Mouse (Mus musculus): ENCODE data around the gene 9030612E09Rik. TPM values are rescaled to one million over a fixed set of nuclear protein-coding genes. Genes with fewer than 3 reads are reported as not detected.

Gene 9030612E09Rik
- polyA plus RNA-seq, 1 experiment from 2014 or later = not detected

DNA sequence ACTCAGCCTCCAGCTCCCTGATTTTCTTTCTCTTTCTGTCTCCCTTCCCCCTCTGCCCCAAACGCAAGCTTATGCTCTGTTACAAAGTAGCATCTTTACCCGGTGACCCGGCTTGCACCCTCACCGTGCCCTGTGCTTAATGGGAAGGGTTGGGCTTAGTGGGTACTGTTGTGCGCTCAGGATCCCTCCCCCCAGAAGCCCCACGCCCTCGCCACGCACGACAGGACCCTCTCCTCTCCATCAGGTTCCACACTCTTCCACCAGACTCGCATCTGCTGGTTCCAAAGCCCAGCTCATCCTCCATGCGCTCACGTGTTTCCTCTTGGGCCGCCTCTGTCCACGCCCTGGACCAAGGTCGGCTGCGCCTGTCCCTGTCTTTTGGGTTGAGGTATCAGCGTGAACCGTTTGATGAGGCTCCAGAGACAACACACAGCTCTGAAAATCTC lies 675 bp downstream of the 9030612E09Rik start:
- Histone ChIP-seq H3K4me3 (ENCODE audit: low read depth, low read length) (peak overlapping the region; percentile 56), H3K4me2 (ENCODE audit: low read depth, low read length) (peak overlapping the region; percentile 86), H3K9ac (replicated peaks) (no peak overlapping the region), H3K36me3 (replicated peaks; ENCODE audit: insufficient read depth, low read length) (no peaks in the 10 kb centered on the region), H3K4me1 (ENCODE audit: insufficient read depth) (peaks cover 12% of the 10 kb centered on the region), H3K27me3 (ENCODE audit: insufficient read depth, low read length) (peaks cover 81% of the 10 kb centered on the region), H3K9me3 (ENCODE audit: low read length) (no peaks in the 10 kb centered on the region), H3K27ac (ENCODE audit: low read depth) (no peak overlapping the region)
- DNase-seq (no peak), ATAC-seq (no peak)
- WGBS (ENCODE audit: insufficient replicate concordance) = 1% methylated on average over 18 of the region's 18 CpGs
- TF ChIP-seq EP300 (IDR thresholded peaks at IDR 0.05; ENCODE audit: low read depth) (no peak), CTCF (IDR thresholded peaks at IDR 0.05; ENCODE audit: low read depth) (no peak)

DNA sequence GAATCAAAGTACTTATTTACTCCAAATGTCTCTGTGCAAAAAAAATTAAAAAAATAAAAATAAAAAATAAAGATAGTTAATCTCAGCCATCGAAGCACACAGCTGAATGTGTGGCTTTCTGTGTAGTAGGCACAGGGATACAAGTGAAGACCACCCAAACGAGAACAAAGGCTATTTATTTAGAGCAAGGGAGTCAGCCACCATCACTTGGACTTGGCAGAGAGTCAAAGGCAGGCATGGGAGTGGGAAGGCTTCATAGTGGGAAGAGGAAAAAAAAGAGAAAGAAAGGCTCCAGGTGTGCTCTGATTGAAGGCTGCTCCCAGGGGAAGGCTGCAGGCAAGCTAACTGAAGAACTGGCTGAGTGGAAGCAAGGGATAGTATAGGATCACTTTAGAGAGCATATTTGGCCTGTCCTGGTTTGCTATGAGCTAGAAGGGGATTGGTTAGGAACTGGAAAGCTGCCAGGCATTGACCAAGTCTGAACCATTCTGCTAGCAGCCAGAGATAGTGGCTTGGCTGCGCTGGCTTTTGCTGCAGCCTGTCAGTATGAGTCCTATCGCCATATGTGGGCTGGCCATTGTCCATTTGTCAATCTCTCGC lies 5.9 kb downstream of the 9030612E09Rik start:
- no peaks in the 10 kb centered on the region for H3K4me1 ChIP-seq (ENCODE audit: insufficient read depth)
- no peaks in the 10 kb centered on the region for H3K9me3 ChIP-seq (ENCODE audit: low read length)
- ATAC-seq (no peak), DNase-seq (no peak)
- WGBS (ENCODE audit: insufficient replicate concordance) = 62% methylated on average over 5 of the region's 5 CpGs
- H3K9ac ChIP-seq (replicated peaks) = no peak overlapping the region
- TF ChIP-seq EP300 (IDR thresholded peaks at IDR 0.05; ENCODE audit: low read depth) (no peak), CTCF (IDR thresholded peaks at IDR 0.05; ENCODE audit: low read depth) (no peak)
- H3K4me3 ChIP-seq (ENCODE audit: low read depth, low read length) = no peak overlapping the region
- H3K27me3 ChIP-seq (ENCODE audit: insufficient read depth, low read length) = peaks cover 33% of the 10 kb centered on the region
- H3K27ac ChIP-seq (ENCODE audit: low read depth) = no peak overlapping the region
- no peak overlapping the region for H3K4me2 ChIP-seq (ENCODE audit: low read depth, low read length)
- no peaks in the 10 kb centered on the region for H3K36me3 ChIP-seq (replicated peaks; ENCODE audit: insufficient read depth, low read length)

DNA sequence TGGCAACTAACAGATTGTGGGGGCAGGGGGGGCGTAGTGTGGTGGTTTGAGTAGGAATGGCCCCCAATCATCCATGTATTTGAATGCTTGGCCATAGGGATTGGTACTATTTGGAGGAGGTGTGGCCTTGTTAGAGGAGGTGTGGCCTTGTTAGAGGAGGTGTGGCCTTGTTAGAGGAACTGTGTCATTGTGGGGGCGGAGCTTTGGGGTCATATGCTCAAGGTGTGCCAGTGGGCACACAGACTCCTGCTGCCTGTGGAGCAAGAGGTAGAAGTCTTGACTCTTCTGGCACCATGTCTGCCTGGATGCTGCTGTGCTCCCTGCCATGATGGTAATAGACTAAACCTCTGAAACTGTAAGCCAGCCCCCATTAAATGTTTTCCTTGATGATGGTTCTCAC lies 25.7 kb downstream of the 9030612E09Rik start:
- DNase-seq (no peak), ATAC-seq (no peak)
- Histone ChIP-seq H3K36me3 (replicated peaks; ENCODE audit: insufficient read depth, low read length) (no peaks in the 10 kb centered on the region), H3K27me3 (ENCODE audit: insufficient read depth, low read length) (no peaks in the 10 kb centered on the region), H3K4me3 (ENCODE audit: low read depth, low read length) (no peak overlapping the region), H3K27ac (ENCODE audit: low read depth) (no peak overlapping the region), H3K4me2 (ENCODE audit: low read depth, low read length) (no peak overlapping the region), H3K9me3 (ENCODE audit: low read length) (no peaks in the 10 kb centered on the region), H3K9ac (replicated peaks) (no peak overlapping the region), H3K4me1 (ENCODE audit: insufficient read depth) (no peaks in the 10 kb centered on the region)
- TF ChIP-seq CTCF (IDR thresholded peaks at IDR 0.05; ENCODE audit: low read depth) = no peak
- TF ChIP-seq EP300 (IDR thresholded peaks at IDR 0.05; ENCODE audit: low read depth) = no peak
- WGBS (ENCODE audit: insufficient replicate concordance) = 76% methylated on average over 2 of the region's 2 CpGs

DNA sequence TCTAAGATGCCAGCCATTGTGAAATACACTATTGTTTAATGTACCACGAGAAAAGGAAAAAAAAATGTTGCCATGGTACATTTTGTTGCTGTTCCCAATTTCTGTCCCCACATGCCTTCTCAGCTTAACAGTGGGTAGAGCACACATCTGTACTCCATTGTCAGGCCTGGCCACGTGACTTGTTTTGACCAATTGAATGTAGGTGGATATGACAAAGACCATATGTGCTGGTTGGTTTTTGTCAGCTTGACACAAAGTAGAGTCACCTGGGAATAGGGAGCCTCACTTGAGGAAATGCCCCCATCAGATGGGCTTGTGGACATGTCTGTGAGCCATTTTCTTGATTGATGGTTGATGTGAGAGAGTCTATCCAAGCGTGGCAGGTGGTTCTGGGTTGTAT lies 29.4 kb downstream of the 9030612E09Rik start:
- DNase-seq (no peak), ATAC-seq (no peak)
- H3K9ac ChIP-seq (replicated peaks) = no peak overlapping the region
- TF ChIP-seq CTCF (IDR thresholded peaks at IDR 0.05; ENCODE audit: low read depth) (no peak), EP300 (IDR thresholded peaks at IDR 0.05; ENCODE audit: low read depth) (no peak)
- no peak overlapping the region for H3K27ac ChIP-seq (ENCODE audit: low read depth)
- H3K4me3 ChIP-seq (ENCODE audit: low read depth, low read length) = no peak overlapping the region
- no peaks in the 10 kb centered on the region for H3K36me3 ChIP-seq (replicated peaks; ENCODE audit: insufficient read depth, low read length)
- H3K27me3 ChIP-seq (ENCODE audit: insufficient read depth, low read length) = no peaks in the 10 kb centered on the region
- no peaks in the 10 kb centered on the region for H3K4me1 ChIP-seq (ENCODE audit: insufficient read depth)
- H3K9me3 ChIP-seq (ENCODE audit: low read length) = no peaks in the 10 kb centered on the region
- H3K4me2 ChIP-seq (ENCODE audit: low read depth, low read length) = no peak overlapping the region
- WGBS (ENCODE audit: insufficient replicate concordance) = 67% methylated on average over 3 of the region's 3 CpGs

DNA sequence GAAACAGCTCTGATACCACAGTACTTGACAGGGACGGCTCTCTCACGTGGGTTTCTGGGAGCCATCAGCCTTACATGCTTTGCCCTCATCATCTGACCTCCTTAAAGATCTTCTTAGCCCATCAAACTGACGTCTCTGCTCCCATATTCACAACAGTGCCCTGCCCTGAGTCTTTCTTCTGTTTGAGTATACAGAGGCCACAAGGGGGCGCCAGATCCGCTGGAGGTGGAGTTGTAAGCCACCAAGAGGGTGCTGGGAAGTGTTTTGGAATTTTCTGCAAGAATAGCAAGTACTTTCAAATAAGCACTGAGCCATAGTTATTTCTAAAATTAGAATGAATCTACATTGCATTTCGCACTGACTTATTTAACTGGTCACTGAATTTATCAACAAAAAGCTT lies 37.4 kb downstream of the 9030612E09Rik start:
- H3K9ac ChIP-seq (replicated peaks) = no peak overlapping the region
- 45% methylated on average over 6 of the region's 6 CpGs for WGBS (ENCODE audit: insufficient replicate concordance)
- peak; percentile 63 for DNase-seq

DNA sequence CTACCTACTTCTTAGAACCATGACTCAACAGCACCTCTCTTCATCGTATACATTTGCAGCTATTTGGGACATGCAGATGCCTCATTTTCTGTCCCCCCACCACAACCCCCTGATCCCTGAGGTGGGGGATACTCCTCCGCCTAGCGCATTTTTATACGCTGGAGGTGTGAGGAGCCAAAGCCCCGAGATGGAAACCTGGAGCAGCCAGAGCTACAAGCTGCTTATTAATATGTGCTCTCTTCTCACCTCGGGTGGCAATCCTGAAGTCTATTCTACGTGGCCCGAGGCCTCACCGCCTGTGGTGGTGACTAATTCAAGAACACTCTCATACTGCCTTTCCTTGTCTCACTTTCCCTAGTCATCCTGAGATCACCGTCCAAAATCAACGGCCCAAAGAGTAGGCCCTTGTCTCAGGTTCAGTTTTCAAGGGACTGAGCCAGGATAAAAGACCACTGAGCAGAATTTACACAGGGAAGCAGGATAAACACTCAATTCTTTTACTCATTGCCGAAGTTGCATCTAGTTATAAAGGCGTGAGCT lies 42.9 kb downstream of the 9030612E09Rik start:
- no peak overlapping the region for H3K9ac ChIP-seq (replicated peaks)

More for the DNA sequence above, 37.4 kb downstream of the 9030612E09Rik start:
- peak; percentile 74 for TF ChIP-seq CTCF (IDR thresholded peaks at IDR 0.05; ENCODE audit: low read depth)
- TF ChIP-seq EP300 (IDR thresholded peaks at IDR 0.05; ENCODE audit: low read depth) = no peak
- Histone ChIP-seq H3K4me1 (ENCODE audit: insufficient read depth) (no peaks in the 10 kb centered on the region), H3K4me2 (ENCODE audit: low read depth, low read length) (no peak overlapping the region), H3K9me3 (ENCODE audit: low read length) (peaks cover 2% of the 10 kb centered on the region; the same call in 1 of the 2 replicates), H3K4me3 (ENCODE audit: low read depth, low read length) (no peak overlapping the region), H3K36me3 (replicated peaks; ENCODE audit: insufficient read depth, low read length) (no peaks in the 10 kb centered on the region), H3K27me3 (ENCODE audit: insufficient read depth, low read length) (no peaks in the 10 kb centered on the region), H3K27ac (ENCODE audit: low read depth) (no peak overlapping the region)
- ATAC-seq = no peak

More for the DNA sequence above, 42.9 kb downstream of the 9030612E09Rik start:
- Histone ChIP-seq H3K4me3 (ENCODE audit: low read depth, low read length) (no peak overlapping the region), H3K4me2 (ENCODE audit: low read depth, low read length) (no peak overlapping the region), H3K9me3 (ENCODE audit: low read length) (no peaks in the 10 kb centered on the region), H3K36me3 (replicated peaks; ENCODE audit: insufficient read depth, low read length) (no peaks in the 10 kb centered on the region), H3K27ac (ENCODE audit: low read depth) (no peak overlapping the region), H3K27me3 (ENCODE audit: insufficient read depth, low read length) (no peaks in the 10 kb centered on the region), H3K4me1 (ENCODE audit: insufficient read depth) (peaks cover 14% of the 10 kb centered on the region)
- DNase-seq (no peak), ATAC-seq (no peak)
- no peak for TF ChIP-seq CTCF (IDR thresholded peaks at IDR 0.05; ENCODE audit: low read depth)
- no peak for TF ChIP-seq EP300 (IDR thresholded peaks at IDR 0.05; ENCODE audit: low read depth)
- WGBS (ENCODE audit: insufficient replicate concordance) = 84% methylated on average over 13 of the region's 13 CpGs

All from liver, postnatal 0 days (tissue).